Mouse (Mus musculus) liver, adult 2 months (tissue): ENCODE measurements around the gene Ppp1r11.

ENCODE experiments used
- CTCF ChIP-seq: fragments of 200-500 bp; IDR thresholded peaks from 2 replicates; pipeline ENCODE4 v1.5.1; 2011; ENCODE audit warnings: low read depth, low read length, control low read depth
- POLR2A ChIP-seq: fragments of 200-500 bp; IDR thresholded peaks from 2 replicates; pipeline ENCODE4 v1.6.1; 2011; ENCODE audit warnings: low read length, control low read depth; ENCODE audit not compliant: insufficient read depth; ENCODE audit errors: extremely low read depth

DNA sequence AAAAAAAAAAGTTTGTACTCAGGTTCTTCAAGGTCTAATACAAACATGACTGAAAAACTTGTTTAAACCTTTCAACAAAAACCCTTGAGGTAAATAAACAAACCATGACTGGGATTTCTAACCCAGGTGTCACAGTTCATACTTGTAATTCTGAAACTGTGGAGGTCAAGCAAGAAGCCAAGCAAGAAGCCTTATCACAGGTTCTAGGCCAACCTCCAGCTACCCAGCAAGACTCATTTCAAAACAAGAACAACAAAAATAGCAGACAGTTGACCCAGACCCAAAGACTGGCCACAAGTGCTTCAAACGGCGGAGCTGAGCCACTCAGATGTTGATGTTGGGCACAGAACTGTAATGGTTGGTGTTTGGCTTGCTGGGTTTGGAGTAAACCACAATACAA is 43.0 kb upstream of the Ppp1r11 start:
- TF ChIP-seq CTCF (no peak), POLR2A (no peak)
